Mouse (Mus musculus): ENCODE data around the gene Pnpo. TPM values are rescaled to one million over a fixed set of nuclear protein-coding genes. Genes with fewer than 3 reads are reported as not detected.

The Pnpo gene
- polyA plus RNA-seq, 1 experiment from 2014 or later: 13.9 TPM

Other genes with a start within 250 kb of the Pnpo start
- 36.2 and 43.0 TPM in 2 replicates for gene Snx11, start 166.4 kb downstream of the Pnpo start, polyA plus RNA-seq (2015; fragmentation: Nextera tagmentation; extraction: Ambion mirVana)
- gene Cbx1, start 154.9 kb downstream of the Pnpo start, polyA plus RNA-seq (2015; fragmentation: Nextera tagmentation; extraction: Ambion mirVana): 156 and 175 TPM in 2 replicates
- 49.0 and 56.2 TPM in 2 replicates for gene Nfe2l1, start 114.0 kb downstream of the Pnpo start, polyA plus RNA-seq (2015; fragmentation: Nextera tagmentation; extraction: Ambion mirVana)
- gene Copz2, start 94.1 kb downstream of the Pnpo start, polyA plus RNA-seq (2015; fragmentation: Nextera tagmentation; extraction: Ambion mirVana): 12.3 and 13.8 TPM in 2 replicates
- gene Cdk5rap3, start 27.5 kb downstream of the Pnpo start, polyA plus RNA-seq (2015; fragmentation: Nextera tagmentation; extraction: Ambion mirVana): 102 and 104 TPM in 2 replicates
- 0.08 and 0.25 TPM in 2 replicates for gene Prr15l, start 15.9 kb downstream of the Pnpo start, polyA plus RNA-seq (2015; fragmentation: Nextera tagmentation; extraction: Ambion mirVana)
- 18.3 and 18.8 TPM in 2 replicates for gene Sp2, start 39.0 kb upstream of the Pnpo start, polyA plus RNA-seq (2015; fragmentation: Nextera tagmentation; extraction: Ambion mirVana)
- gene Sp6, start 69.4 kb upstream of the Pnpo start, polyA plus RNA-seq (2015; fragmentation: Nextera tagmentation; extraction: Ambion mirVana): 0.15 and 0.21 TPM in 2 replicates
- gene Scrn2, start 86.0 kb upstream of the Pnpo start, polyA plus RNA-seq (2015; fragmentation: Nextera tagmentation; extraction: Ambion mirVana): 22.8 and 23.0 TPM in 2 replicates
- 3.0 and 3.6 TPM in 2 replicates for gene Lrrc46, start 97.4 kb upstream of the Pnpo start, polyA plus RNA-seq (2015; fragmentation: Nextera tagmentation; extraction: Ambion mirVana)
- 59.3 and 60.7 TPM in 2 replicates for gene Mrpl10, start 97.6 kb upstream of the Pnpo start, polyA plus RNA-seq (2015; fragmentation: Nextera tagmentation; extraction: Ambion mirVana)
- 7.8 and 8.7 TPM in 2 replicates for gene Osbpl7, start 106.6 kb upstream of the Pnpo start, polyA plus RNA-seq (2015; fragmentation: Nextera tagmentation; extraction: Ambion mirVana)
- 0.27 and 0.31 TPM in 2 replicates for gene Tbx21, start 171.3 kb upstream of the Pnpo start, polyA plus RNA-seq (2015; fragmentation: Nextera tagmentation; extraction: Ambion mirVana)
- 4.5 and 5.0 TPM in 2 replicates for gene Tbkbp1, start 207.5 kb upstream of the Pnpo start, polyA plus RNA-seq (2015; fragmentation: Nextera tagmentation; extraction: Ambion mirVana)
- gene Kpnb1, start 243.9 kb upstream of the Pnpo start, polyA plus RNA-seq (2015; fragmentation: Nextera tagmentation; extraction: Ambion mirVana): 50.5 and 61.8 TPM in 2 replicates

Data from forebrain, embryonic 13.5 days (tissue).